Mouse (Mus musculus) stomach, postnatal 0 days (tissue): Measurements from ENCODE around the gene Ptgir. TPM values are rescaled to one million over a fixed set of nuclear protein-coding genes. Genes with fewer than 3 reads are reported as not detected.

Experiments
- ATAC-seq: fragments of 200-750 bp; cut with Nextera tagmentation; 2 replicates; pipeline ENCODE4 v1.8.0; 2017; ENCODE audit not compliant: low FRiP score, low TSS enrichment
- DNase-seq: peaks from one replicate; pipeline ENCODE4 v3.0.0-alpha.2; 2016; ENCODE audit warnings: low spot score
- H3K27ac ChIP-seq: fragments of 300-500 bp; sonication (generic); replicated peaks from 2 replicates; pipeline ENCODE4 v1.5.1; 2014; ENCODE audit warnings: mild to moderate bottlenecking, control low read depth
- H3K27me3 ChIP-seq: fragments of 300-500 bp; sonication (generic); 2 replicates; pipeline ENCODE4 v1.6.1; 2014; ENCODE audit warnings: low read length; ENCODE audit not compliant: control insufficient read depth, insufficient read depth
- H3K36me3 ChIP-seq: fragments of 300-500 bp; sonication (generic); 2 replicates; pipeline ENCODE4 v1.6.1; 2014; ENCODE audit warnings: low read length, mixed read lengths; ENCODE audit not compliant: control insufficient read depth, insufficient read depth
- H3K4me1 ChIP-seq: fragments of 300-500 bp; sonication (generic); replicated peaks from 2 replicates; pipeline ENCODE4 v1.6.1; 2014; ENCODE audit warnings: antibody characterized with exemption; ENCODE audit not compliant: control insufficient read depth, insufficient read depth
- H3K4me2 ChIP-seq: fragments of 300-500 bp; sonication (generic); replicated peaks from 2 replicates; pipeline ENCODE4 v1.6.1; 2014; ENCODE audit warnings: low read depth, mild to moderate bottlenecking, control low read depth, moderate library complexity
- H3K4me3 ChIP-seq: fragments of 300-500 bp; sonication (generic); 2 replicates; pipeline ENCODE4 v1.5.1; 2014; ENCODE audit warnings: low read depth, low read length, control low read depth
- H3K9ac ChIP-seq: fragments of 300-500 bp; sonication (generic); 2 replicates; pipeline ENCODE4 v1.6.1; 2014; ENCODE audit warnings: mild to moderate bottlenecking, low read length, control low read depth, mixed read lengths
- H3K9me3 ChIP-seq: fragments of 300-500 bp; sonication (generic); 2 replicates; pipeline ENCODE4 v1.6.1; 2016; ENCODE audit warnings: low read length; ENCODE audit not compliant: control insufficient read depth
- CTCF ChIP-seq: IDR thresholded peaks from 2 replicates; pipeline ENCODE4 v1.5.1; 2016; ENCODE audit warnings: antibody characterized with exemption, low read depth, mild to moderate bottlenecking, moderate library complexity
- EP300 ChIP-seq: optimal IDR thresholded peaks from 2 replicates; pipeline ENCODE3; 2016; ENCODE audit warnings: antibody characterized with exemption
- WGBS: fragments of 180-500 bp; shearing (Covaris S2); extraction: QIAGEN DNeasy Blood & Tissue Kit; methylation state at CpG from one replicate; pipeline ENCODE4 v1.1.7; 2014; 5-methylcytosine and 5-hydroxymethylcytosine counted together
- polyA plus RNA-seq: library from polyadenylated mRNA; unstranded; fragments of >200 nt; fragmentation: Nextera tagmentation; extraction: Ambion mirVana; gene quantifications from 2 replicates; pipeline ENCODE4 v1.2.1, GENCODE M21; 2015

The Ptgir gene
- polyA plus RNA-seq = 1.5 and 1.6 TPM in 2 replicates

GRCm38 (mm10) chr7:16906281-16906680 lies at the start of gene Ptgir:
Ptgir (plus strand) TSS chr7:16906490.
- Histone ChIP-seq H3K27ac (peak within 1 kb of the TSS; percentile 41), H3K9me3 (no peaks in the 10 kb centered on the region), H3K4me3 (no peak within 1 kb of the TSS), H3K4me1 (0 out of 2 replicates have a peak, but pooled peaks cover 4% of the 10 kb centered on the region), H3K9ac (peak within 1 kb of the TSS; percentile 18; the same call in 1 of the 2 replicates), H3K4me2 (no peak within 1 kb of the TSS), H3K27me3 (no peaks in the 10 kb centered on the region), H3K36me3 (no peaks in the 10 kb centered on the region)
- TF ChIP-seq EP300 = no peak
- TF ChIP-seq CTCF = no peak
- ATAC-seq (no peak; the same call in 1 of the 2 replicates), DNase-seq (no peak)
- WGBS = 24% methylated on average over 4 of the region's 6 CpGs

- Histone ChIP-seq H3K9ac (no peak overlapping the region), H3K4me2 (no peak overlapping the region), H3K36me3 (peaks cover 22% of the 10 kb centered on the region), H3K9me3 (no peaks in the 10 kb centered on the region), H3K4me1 (no peaks in the 10 kb centered on the region), H3K4me3 (no peak overlapping the region), H3K27me3 (no peaks in the 10 kb centered on the region), H3K27ac (no peak overlapping the region)
- ATAC-seq (0 out of 2 replicates have a peak, but pooled peaks have one; percentile 36), DNase-seq (peak; percentile 66)
- TF ChIP-seq EP300 (no peak), CTCF (peak; percentile 79)
- WGBS = 27% methylated on average over 17 of the region's 17 CpGs
Observed at GRCm38 (mm10) chr7:16858336-16858735, 48.0 kb upstream of the Ptgir start.

GRCm38 (mm10) chr7:16859902-16860651 lies 46.2 kb upstream of the Ptgir start:
- Histone ChIP-seq H3K27me3 (no peaks in the 10 kb centered on the region), H3K36me3 (peaks cover 26% of the 10 kb centered on the region), H3K9me3 (no peaks in the 10 kb centered on the region), H3K4me1 (no peaks in the 10 kb centered on the region), H3K4me3 (no peak overlapping the region), H3K9ac (no peak overlapping the region), H3K27ac (no peak overlapping the region), H3K4me2 (no peak overlapping the region)
- WGBS = 39% methylated on average over 5 of the region's 5 CpGs
- no peak for ATAC-seq
- peak; percentile 62 for DNase-seq
- TF ChIP-seq CTCF = peak; percentile 85
- no peak for TF ChIP-seq EP300

GRCm38 (mm10) chr7:16867488-16867887 lies 38.8 kb upstream of the Ptgir start:
- Histone ChIP-seq H3K4me2 (no peak overlapping the region), H3K4me1 (no peaks in the 10 kb centered on the region), H3K4me3 (no peak overlapping the region), H3K27me3 (no peaks in the 10 kb centered on the region), H3K36me3 (peaks cover 23% of the 10 kb centered on the region), H3K9ac (no peak overlapping the region), H3K9me3 (no peaks in the 10 kb centered on the region), H3K27ac (no peak overlapping the region)
- no peak for ATAC-seq
- TF ChIP-seq CTCF (no peak), EP300 (no peak)
- no peak for DNase-seq
- WGBS = 60% methylated on average over 3 of the region's 3 CpGs

GRCm38 (mm10) chr7:16869497-16869896 lies 36.8 kb upstream of the Ptgir start:
- no peak overlapping the region for H3K4me3 ChIP-seq
- 41% methylated on average over 16 of the region's 16 CpGs for WGBS
- H3K36me3 ChIP-seq = peaks cover 21% of the 10 kb centered on the region
- no peak overlapping the region; the same call in 1 of the 2 replicates for H3K9ac ChIP-seq
- no peaks in the 10 kb centered on the region for H3K9me3 ChIP-seq
- H3K27me3 ChIP-seq = no peaks in the 10 kb centered on the region
- H3K27ac ChIP-seq = no peak overlapping the region
- no peak overlapping the region; the same call in 1 of the 2 replicates for H3K4me2 ChIP-seq
- no peaks in the 10 kb centered on the region for H3K4me1 ChIP-seq
- DNase-seq (peak; percentile 45), ATAC-seq (peak; percentile 88)
- TF ChIP-seq CTCF (no peak), EP300 (no peak)

GRCm38 (mm10) chr7:16871600-16871999 lies 34.7 kb upstream of the Ptgir start:
- Histone ChIP-seq H3K9me3 (no peaks in the 10 kb centered on the region), H3K36me3 (peaks cover 10% of the 10 kb centered on the region; the same call in 1 of the 2 replicates)
- no peak for DNase-seq

More at GRCm38 (mm10) chr7:16871600-16871999, 34.7 kb upstream of the Ptgir start:
- ATAC-seq = no peak
- no peaks in the 10 kb centered on the region for H3K4me1 ChIP-seq
- WGBS = 81% methylated on average over 10 of the region's 10 CpGs
- TF ChIP-seq EP300 = no peak
- TF ChIP-seq CTCF = no peak
- no peak overlapping the region for H3K9ac ChIP-seq
- no peaks in the 10 kb centered on the region for H3K27me3 ChIP-seq
- no peak overlapping the region for H3K4me2 ChIP-seq
- no peak overlapping the region for H3K27ac ChIP-seq
- H3K4me3 ChIP-seq = no peak overlapping the region
